Mouse (Mus musculus): ENCODE data around the gene Rnf180.

Gene Rnf180

GRCm38 (mm10) chr13:105250767-105251166, 43.8 kb downstream of the Rnf180 start:
- no peak for DNase-seq (ENCODE audit: low read depth in 1 of 2, low spot score in 2 of 2)

DNA sequence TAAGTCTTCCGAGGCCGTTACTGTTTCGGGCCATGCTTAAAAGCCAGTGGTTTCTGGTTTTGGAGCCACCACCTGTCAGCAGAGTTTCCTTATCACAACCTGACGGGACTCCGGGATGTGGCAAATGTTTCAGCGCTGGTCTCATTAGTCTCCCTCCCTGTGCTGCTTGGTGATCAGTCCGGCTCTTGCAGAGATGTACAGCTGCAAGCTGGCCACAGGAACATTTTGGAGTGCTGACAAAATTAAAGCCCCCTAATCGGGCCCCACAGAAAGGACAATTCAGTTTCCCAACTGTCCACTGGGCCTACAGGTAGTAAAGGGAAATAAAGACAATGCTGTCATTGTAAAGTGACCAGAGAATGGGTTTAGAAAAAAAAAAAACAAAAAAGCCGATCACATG, 44.4 kb downstream of the Rnf180 start:
- DNase-seq (ENCODE audit: low read depth in 1 of 2, low spot score in 2 of 2) = no peak

DNA sequence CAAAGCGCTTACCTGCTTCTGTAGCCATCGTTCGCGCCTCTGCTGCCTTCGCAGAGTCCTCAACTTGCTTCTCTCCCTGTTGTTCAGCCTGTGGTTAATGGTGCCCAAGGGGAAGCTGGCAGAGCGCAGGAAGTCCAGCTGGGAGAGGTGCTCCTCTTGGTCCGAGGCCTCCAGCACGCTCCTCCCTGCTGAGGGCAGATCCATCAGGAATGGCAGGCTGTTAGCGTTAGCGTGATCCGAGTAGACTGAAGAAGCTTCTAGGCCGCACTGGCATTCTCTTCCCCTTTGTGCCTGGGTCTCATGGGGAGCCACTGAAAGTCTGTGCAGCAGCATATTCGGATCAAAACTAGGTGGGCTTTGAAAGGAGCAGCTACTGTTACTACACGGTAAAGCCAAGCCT, 45.0 kb downstream of the Rnf180 start:
- no peak for DNase-seq (ENCODE audit: low read depth in 1 of 2, low spot score in 2 of 2)

- no peak for DNase-seq (ENCODE audit: low read depth in 1 of 2, low spot score in 2 of 2)
Measured at GRCm38 (mm10) chr13:105247691-105248090, 46.9 kb downstream of the Rnf180 start.

DNA sequence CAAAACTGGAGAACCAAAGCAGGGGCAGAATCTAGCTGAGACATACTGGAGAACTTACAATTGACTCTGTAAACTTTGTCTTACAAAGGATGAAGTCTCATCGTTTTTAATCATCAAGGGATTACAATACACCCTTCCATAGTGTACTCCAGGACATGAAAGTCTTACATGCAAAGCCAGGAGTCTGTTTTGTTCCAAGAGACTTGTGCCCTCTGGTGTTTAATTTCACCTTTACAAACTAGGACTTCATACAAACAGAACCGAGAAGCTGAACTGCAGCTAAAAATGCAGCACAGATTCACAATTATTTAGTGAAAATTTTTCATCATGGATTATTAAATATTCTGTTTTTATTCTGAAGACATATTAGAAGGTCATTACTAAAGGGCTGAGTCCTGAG, 53.8 kb downstream of the Rnf180 start:
- no peak for DNase-seq (ENCODE audit: low read depth in 1 of 2, low spot score in 2 of 2)

GRCm38 (mm10) chr13:105227126-105227525, 67.5 kb downstream of the Rnf180 start:
- no peak for DNase-seq (ENCODE audit: low read depth in 1 of 2, low spot score in 2 of 2)

DNA sequence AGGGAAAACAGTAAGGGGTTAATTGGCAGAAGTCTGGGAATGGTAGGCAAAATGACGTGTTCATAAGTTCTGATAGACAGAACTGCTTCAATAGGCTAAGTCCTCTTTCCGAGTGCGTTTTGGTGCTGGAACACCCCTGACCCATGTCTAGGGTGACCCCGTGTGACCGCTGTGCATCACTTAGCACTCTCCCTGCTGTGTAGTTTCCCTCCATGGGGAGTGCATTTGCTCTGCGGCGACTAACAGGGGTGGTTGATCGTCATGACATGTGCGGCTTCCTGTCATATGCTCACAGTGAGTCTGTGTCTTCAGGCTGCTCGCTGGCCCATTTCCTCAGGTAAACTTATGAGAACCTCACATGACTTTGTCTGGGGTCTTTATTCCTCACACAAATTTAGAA, 70.6 kb downstream of the Rnf180 start:
- DNase-seq (ENCODE audit: low read depth in 1 of 2, low spot score in 2 of 2) = no peak

DNA sequence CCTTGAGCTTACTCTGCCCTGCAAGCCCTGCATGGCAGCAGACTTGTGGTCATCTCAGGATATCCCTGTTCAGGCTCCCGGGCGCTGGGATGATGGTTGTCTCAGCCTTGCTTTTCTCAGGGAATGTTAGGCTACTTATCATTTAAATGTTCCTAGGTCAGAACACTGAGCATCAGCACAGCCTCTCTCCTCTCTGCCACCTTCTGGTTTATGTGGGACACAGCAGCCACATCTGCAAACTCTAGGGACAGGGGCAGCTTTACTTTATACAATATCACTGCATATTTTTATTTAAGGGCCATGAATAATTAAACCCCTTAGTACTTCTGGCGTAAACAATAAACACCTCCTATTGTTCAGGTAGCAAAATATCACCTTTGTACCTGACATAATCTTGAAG, 71.5 kb downstream of the Rnf180 start:
- no peak for DNase-seq (ENCODE audit: low read depth in 1 of 2, low spot score in 2 of 2)

GRCm38 (mm10) chr13:105222016-105222725, 72.4 kb downstream of the Rnf180 start:
- no peak for DNase-seq (ENCODE audit: low read depth in 1 of 2, low spot score in 2 of 2)

- no peak for DNase-seq (ENCODE audit: low read depth in 1 of 2, low spot score in 2 of 2)
Measured at GRCm38 (mm10) chr13:105210746-105211145, 83.9 kb downstream of the Rnf180 start.

DNA sequence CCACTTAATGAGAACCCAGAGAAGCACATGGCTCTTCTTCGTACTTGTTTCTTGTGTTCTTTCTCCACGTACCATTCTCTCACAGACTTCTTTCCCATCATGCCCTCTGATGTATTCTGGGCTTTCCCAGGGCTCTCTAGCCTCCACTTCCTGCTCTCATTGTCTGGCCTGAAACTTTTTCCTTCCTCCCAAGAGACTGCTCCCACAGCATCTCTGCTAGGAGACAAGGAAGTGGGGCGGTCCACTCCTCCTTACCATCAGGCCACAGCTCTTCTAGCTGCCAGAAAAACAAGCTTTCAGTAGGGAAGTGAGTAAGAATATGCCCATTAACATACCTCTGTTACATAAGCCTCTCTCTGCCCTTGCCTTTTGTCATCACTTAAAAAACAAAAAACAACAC, 90.8 kb downstream of the Rnf180 start:
- DNase-seq (ENCODE audit: low read depth in 1 of 2, low spot score in 2 of 2) = no peak

DNA sequence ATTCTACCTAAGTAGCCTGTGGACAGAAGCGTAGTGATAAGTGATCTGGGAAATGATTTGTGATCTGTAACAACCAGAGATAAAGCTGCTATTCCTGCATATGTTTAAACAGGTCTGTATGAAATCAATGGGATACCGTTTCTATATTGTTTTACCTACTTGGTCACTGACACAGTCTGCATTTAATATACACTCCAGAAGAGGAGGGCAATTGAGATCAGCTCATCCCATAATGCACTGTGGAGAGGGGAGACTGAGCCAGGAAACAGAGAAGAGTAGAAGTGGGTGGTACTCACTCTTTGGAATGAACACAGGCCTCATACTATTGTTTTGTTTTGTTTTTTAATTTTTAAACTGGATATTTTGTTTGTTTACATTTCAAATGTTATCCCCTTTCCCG, 96.0 kb downstream of the Rnf180 start:
- no peak for DNase-seq (ENCODE audit: low read depth in 1 of 2, low spot score in 2 of 2)

- DNase-seq (ENCODE audit: low read depth in 1 of 2, low spot score in 2 of 2) = no peak
Measured at GRCm38 (mm10) chr13:105198028-105198427, 96.6 kb downstream of the Rnf180 start.

- no peak for DNase-seq (ENCODE audit: low read depth in 1 of 2, low spot score in 2 of 2)
Measured at GRCm38 (mm10) chr13:105193583-105193982, 101.0 kb downstream of the Rnf180 start.

DNA sequence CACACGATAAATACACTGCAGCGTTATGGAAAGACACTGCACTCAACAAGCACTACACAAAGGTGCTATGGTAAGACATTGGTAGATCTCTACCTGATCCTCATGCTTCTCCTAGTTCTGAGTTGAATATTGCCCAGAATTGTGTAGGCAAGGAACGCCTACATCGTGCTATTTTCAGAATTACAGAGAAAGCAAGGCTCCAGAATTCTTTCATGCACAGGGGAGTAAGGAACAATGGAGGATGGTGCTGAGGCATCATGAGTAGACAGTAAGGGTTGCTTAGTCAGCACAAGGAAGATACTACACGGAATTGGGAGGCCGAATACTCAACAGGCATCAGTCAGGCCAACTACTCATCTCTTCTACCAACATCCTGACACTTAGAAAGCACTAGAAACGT, 105.9 kb downstream of the Rnf180 start:
- no peak for DNase-seq (ENCODE audit: low read depth in 1 of 2, low spot score in 2 of 2)

GRCm38 (mm10) chr13:105180781-105181180, 113.8 kb downstream of the Rnf180 start:
- no peak for DNase-seq (ENCODE audit: low read depth in 1 of 2, low spot score in 2 of 2)

GRCm38 (mm10) chr13:105165441-105165840, 129.2 kb downstream of the Rnf180 start:
- DNase-seq (ENCODE audit: low read depth in 1 of 2, low spot score in 2 of 2) = no peak

DNA sequence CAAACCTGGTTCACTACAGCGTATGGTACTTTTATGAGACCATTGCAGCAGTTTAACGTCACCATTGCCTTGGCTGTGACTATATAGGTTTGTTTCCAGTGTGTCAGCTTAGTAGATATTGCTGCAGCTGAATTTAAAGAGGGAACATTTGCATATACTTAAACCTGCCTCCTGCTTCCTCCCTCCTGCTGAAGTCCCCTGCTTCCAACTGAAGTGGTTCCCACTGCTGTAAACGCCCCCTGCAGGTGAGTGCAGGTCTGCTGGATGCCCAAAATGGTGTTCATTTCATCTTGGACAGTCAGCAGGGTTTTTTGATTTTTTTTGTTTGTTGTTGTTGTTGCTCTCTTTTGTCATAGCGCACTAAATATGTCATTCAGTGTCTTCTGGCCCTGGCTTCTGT, 140.7 kb downstream of the Rnf180 start:
- DNase-seq (ENCODE audit: low read depth in 1 of 2, low spot score in 2 of 2) = no peak

DNA sequence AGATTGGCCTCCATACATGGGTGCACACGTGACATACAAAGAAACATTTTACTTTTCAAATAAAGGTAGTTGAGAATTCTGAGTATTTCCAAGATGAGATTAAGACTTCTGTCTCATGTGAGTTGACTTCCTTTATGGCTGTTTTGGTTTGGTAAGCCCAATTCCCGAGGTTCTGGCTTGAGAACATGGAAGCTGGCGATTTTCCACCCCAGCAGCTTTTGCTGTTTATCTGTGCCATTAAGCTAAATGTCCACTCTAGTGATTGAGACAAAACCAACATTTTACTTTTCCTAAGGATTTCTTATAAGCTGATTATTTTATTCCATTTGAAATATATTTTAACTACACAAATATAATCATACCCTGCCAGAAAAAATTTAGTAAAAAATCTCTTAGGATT, 144.6 kb downstream of the Rnf180 start:
- DNase-seq (ENCODE audit: low read depth in 1 of 2, low spot score in 2 of 2) = no peak

GRCm38 (mm10) chr13:105147795-105148418, 146.7 kb downstream of the Rnf180 start:
- DNase-seq (ENCODE audit: low read depth in 1 of 2, low spot score in 2 of 2) = no peak

- DNase-seq (ENCODE audit: low read depth in 1 of 2, low spot score in 2 of 2) = no peak
Measured at GRCm38 (mm10) chr13:105146827-105147226, 147.8 kb downstream of the Rnf180 start.

GRCm38 (mm10) chr13:105139881-105140280, 154.7 kb downstream of the Rnf180 start:
- no peak for DNase-seq (ENCODE audit: low read depth in 1 of 2, low spot score in 2 of 2)

- DNase-seq (ENCODE audit: low read depth in 1 of 2, low spot score in 2 of 2) = no peak
Measured at GRCm38 (mm10) chr13:105134397-105134796, 160.2 kb downstream of the Rnf180 start.

All from monocyte, adult 2 months (primary cell).